Mouse (Mus musculus) left cerebral cortex, postnatal 14 days (tissue): Measurements from ENCODE around the gene Selenon. TPM values are rescaled to one million over a fixed set of nuclear protein-coding genes. Genes with fewer than 3 reads are reported as not detected.
"Not testable (repeated sequence)": the region's sequence is repeated elsewhere in the genome, so short reads cannot be mapped to it uniquely, and the experiment has no call there.

Experiments
- DNase-seq, 2 experiments: peaks; one replicate each; pipeline ENCODE4 v3.0.0; 2021 to 2022; ENCODE audit warnings: low spot score in 2 of 2, mixed read lengths in 1 of 2
- intact Hi-C: fragments of 180-260 bp; cut with DNase I; formaldehyde crosslinking; loops from one replicate; pipeline ENCODE4 v1.15.1; 2025
- microRNA-seq, 2 experiments: library from miRNA; unstranded; fragments of <30 nt; microRNA quantifications; one replicate each; pipeline ENCODE4 v1.2.0; 2022
- total RNA-seq, 2 experiments: library from RNA; stranded (reverse); gene quantifications; 2 replicates each; pipeline ENCODE4 v1.2.3; 2021

The Selenon gene
- total RNA-seq, 2 experiments from 2014 or later, result 19.2 to 20.1 TPM

DNA sequence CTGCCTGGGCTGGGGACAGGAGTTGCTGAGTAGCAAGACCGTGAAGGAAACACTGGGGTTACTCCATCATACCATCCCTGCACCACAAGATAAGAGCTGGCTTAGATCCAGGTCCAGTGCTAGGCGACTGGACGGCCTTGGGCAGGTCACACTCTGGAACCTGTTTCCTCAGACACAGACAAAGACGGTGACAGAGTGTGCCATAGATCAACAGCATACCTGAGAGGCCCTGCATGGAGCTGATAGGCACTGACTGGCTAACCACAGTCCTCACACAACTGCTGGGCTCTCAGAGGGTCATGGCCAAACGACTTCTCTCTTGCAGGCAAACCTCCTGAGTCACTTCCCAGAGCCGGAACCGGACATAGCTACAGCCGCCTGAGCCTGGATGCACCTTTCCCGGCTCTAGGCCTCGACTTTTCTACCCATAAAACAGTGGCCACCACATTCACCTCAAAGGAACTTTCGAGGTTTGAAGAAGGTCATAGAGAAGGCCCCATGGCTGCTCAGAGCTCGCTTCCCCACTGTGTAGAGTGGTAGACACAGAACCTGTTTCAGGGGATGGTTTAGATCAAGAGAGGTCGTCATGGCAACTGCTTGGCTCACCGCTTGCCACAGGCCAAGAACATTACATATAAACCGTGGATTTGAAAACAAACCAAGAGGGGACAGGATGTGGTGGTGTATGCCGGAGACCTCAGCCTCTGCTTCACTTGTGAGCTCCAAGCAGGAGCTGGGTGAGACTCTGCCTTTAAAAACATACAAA, 57.0 kb downstream of the Selenon start:
- intact Hi-C loops, result no loop called here
- no peak for DNase-seq

DNA sequence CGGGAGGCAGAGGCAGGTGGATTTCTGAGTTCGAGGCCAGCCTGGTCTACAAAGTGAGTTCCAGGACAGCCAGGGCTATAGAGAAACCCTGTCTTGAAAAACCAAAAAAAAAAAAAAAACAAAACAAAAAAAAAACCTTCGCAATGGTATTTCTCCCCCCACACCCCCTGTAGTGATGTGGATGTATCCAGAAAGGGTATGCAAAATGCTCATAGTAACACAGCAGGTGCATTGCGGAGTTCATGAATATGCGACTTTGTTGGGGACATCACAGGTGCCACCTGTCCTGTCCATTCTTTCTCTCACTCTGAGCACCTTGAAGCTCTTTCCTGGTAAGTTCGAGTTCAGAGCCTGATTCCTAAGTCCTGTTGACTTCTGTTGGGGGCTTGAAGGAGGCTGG, 57.8 kb downstream of the Selenon start:
- DNase-seq, intact Hi-C loops: not testable (repeated sequence)

DNA sequence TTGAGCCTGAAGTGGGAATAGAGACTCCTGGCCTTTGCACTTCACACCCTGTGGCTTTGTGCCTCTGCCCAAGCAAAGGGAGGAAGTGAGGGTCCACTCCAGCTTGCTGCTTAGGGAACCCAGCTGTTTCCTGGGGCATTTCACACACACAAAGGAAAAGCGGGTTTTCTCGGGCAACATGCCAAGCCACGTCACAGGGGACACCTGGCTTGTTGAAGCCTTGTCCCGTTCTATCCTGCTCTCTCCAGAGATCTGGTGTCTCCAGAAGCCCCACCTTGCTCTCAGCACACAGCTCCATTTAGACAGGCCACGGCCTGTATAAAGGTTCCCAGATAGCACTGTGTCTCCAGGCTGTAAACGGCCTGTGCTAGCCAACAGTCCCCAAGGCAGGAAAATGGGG, 60.2 kb downstream of the Selenon start:
- no peak for DNase-seq
- intact Hi-C loops, result no loop called here

- intact Hi-C loops, result no loop called here
- no peak for DNase-seq
Measured at GRCm38 (mm10) chr4:134489986-134490665, 61.8 kb downstream of the Selenon start.

DNA sequence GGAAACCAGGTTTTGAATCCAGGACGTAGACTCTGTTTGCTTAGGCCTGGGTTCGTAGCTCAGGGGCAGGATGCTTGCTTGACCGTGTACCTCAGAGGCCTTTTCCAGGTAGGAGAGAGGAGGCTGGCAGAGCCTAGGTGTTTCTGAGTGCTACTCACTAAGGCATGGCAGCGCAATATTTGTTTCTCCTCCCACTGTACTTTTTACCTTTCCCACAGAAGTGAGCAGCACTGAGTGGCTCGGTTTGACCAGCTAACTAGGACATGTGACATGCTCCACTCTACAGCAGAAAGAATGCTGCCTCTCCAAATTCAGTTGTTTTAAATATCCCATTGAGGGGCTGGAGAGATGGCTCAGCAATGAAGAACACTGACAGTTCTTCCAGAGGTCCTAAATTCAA, 63.8 kb downstream of the Selenon start:
- intact Hi-C loops, result no loop called here
- no peak for DNase-seq

Small RNA genes lying within 50 kb of the gene (microRNA-seq; reads per million reads assigned to microRNA genes)
- gene Mir6403, result 0 reads per million in 2 experiments

Other genes starting within 250 kb of the Selenon start
- gene Trim63, start 237.0 kb downstream of the Selenon start, total RNA-seq, result under 1 TPM; 0.40 to 0.86 TPM
- gene Slc30a2, start 209.0 kb downstream of the Selenon start, total RNA-seq, result under 1 TPM in 1 of 2 experiments, not detected in 1; 0.17 TPM
- 10 to 100 TPM; 52.3 to 53.7 TPM for gene Extl1, start 168.3 kb downstream of the Selenon start, total RNA-seq
- gene Pafah2, start 155.8 kb downstream of the Selenon start, total RNA-seq, result 10 to 100 TPM; 10.9 to 12.3 TPM
- gene Stmn1, start 83.8 kb downstream of the Selenon start, total RNA-seq, result 1,000 to 10,000 TPM; 1,227 to 1,286 TPM
- 10 to 100 TPM; 54.6 to 55.8 TPM for gene Paqr7, start 55.5 kb downstream of the Selenon start, total RNA-seq
- under 1 TPM; 0.53 to 0.55 TPM for gene Aunip, start 41.2 kb downstream of the Selenon start, total RNA-seq
- gene Mtfr1l, start 16.8 kb downstream of the Selenon start, total RNA-seq, result 10 to 100 TPM; 69.4 to 71.9 TPM
- gene Man1c1, start 152.1 kb upstream of the Selenon start, total RNA-seq, result 10 to 100 TPM; 33.7 to 38.0 TPM
- 1 to 10 TPM; 3.5 to 4.7 TPM for gene Ldlrap1, start 215.9 kb upstream of the Selenon start, total RNA-seq